Mouse (Mus musculus) liver, postnatal 0 days (tissue): ENCODE measurements around the gene Sike1. TPM values are rescaled to one million over a fixed set of nuclear protein-coding genes. Genes with fewer than 3 reads are reported as not detected.
A peak's percentile ranks its signal among the peaks of the same experiment; 100 is the strongest.

Experiments used
- ATAC-seq: fragments of 200-750 bp; cut with Nextera tagmentation; 2 replicates; pipeline ENCODE4 v1.8.0; 2017; ENCODE audit warnings: mild to moderate bottlenecking, moderate library complexity
- DNase-seq: peaks from one replicate; pipeline ENCODE4 v3.0.0-alpha.2; 2016
- H3K27ac ChIP-seq: fragments of 300-500 bp; sonication (generic); 2 replicates; pipeline ENCODE4 v1.5.1; 2014; ENCODE audit warnings: antibody characterized with exemption, moderate library complexity, mild to moderate bottlenecking, low read depth
- H3K27me3 ChIP-seq: fragments of 300-500 bp; sonication (generic); 2 replicates; pipeline ENCODE4 v1.6.1; 2014; ENCODE audit warnings: low read length, control low read depth, mixed read lengths; ENCODE audit not compliant: insufficient read depth
- H3K36me3 ChIP-seq: fragments of 300-500 bp; sonication (generic); replicated peaks from 2 replicates; pipeline ENCODE4 v1.6.1; 2014; ENCODE audit warnings: mild to moderate bottlenecking, control low read depth, low read length, moderate library complexity, mixed read lengths; ENCODE audit not compliant: insufficient read depth
- H3K4me1 ChIP-seq: fragments of 300-500 bp; sonication (generic); 2 replicates; pipeline ENCODE4 v1.6.1; 2014; ENCODE audit warnings: antibody characterized with exemption, mild to moderate bottlenecking, control low read depth; ENCODE audit not compliant: insufficient read depth
- H3K4me2 ChIP-seq: fragments of 300-500 bp; sonication (generic); 2 replicates; pipeline ENCODE4 v1.6.1; 2014; ENCODE audit warnings: low read depth, mild to moderate bottlenecking, low read length, moderate library complexity, mixed read lengths
- H3K4me3 ChIP-seq: fragments of 300-500 bp; sonication (generic); 2 replicates; pipeline ENCODE4 v1.5.1; 2014; ENCODE audit warnings: low read depth, low read length
- H3K9ac ChIP-seq: fragments of 300-500 bp; sonication (generic); replicated peaks from 2 replicates; pipeline ENCODE4 v1.6.1; 2014; ENCODE audit warnings: mild to moderate bottlenecking, moderate library complexity
- H3K9me3 ChIP-seq: fragments of 300-500 bp; sonication (generic); 2 replicates; pipeline ENCODE4 v1.6.1; 2016; ENCODE audit warnings: mild to moderate bottlenecking, control low read depth, low read length, mixed read lengths
- CTCF ChIP-seq: sonication (generic); IDR thresholded peaks from 2 replicates; pipeline ENCODE4 v1.5.1; 2016; ENCODE audit warnings: antibody characterized with exemption, low read depth
- EP300 ChIP-seq: IDR thresholded peaks from 2 replicates; pipeline ENCODE4 v1.6.1; 2016; ENCODE audit warnings: antibody characterized with exemption, low read depth, mild to moderate bottlenecking
- WGBS: fragments of 180-500 bp; shearing (Covaris S2); extraction: QIAGEN DNeasy Blood & Tissue Kit; methylation state at CpG from one replicate; pipeline ENCODE4 v1.1.7; 2014; ENCODE audit not compliant: insufficient replicate concordance; 5-methylcytosine and 5-hydroxymethylcytosine counted together
- polyA plus RNA-seq: library from polyadenylated mRNA; unstranded; fragments of >200 nt; fragmentation: Nextera tagmentation; extraction: Ambion mirVana; gene quantifications from 2 replicates; pipeline ENCODE4 v1.2.1, GENCODE M21; 2015

The Sike1 gene
- polyA plus RNA-seq, 1 experiment from 2014 or later, result 15.8 TPM

DNA sequence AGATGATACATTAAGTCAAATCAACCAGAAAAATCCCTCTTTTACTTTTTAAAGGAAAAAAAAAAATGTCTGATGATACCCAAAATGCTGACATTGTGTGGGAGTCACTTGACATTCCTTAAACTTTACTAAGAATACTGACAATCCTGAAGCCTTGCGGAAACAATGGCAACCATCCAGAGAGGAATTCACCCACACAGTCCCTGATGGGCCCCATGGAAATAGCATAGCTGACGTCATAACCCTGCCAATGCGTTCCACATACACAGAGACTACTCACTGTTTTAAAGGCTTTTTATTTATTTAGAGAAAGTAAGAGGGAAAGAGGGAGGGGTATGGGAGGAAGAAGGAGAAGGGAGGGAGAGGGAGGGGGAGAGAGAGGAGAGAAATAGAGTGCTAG is 2.6 kb upstream of the Sike1 start:
- Histone ChIP-seq H3K27ac (no peak overlapping the region), H3K36me3 (no peaks in the 10 kb centered on the region), H3K4me2 (no peak overlapping the region), H3K27me3 (no peaks in the 10 kb centered on the region), H3K9me3 (no peaks in the 10 kb centered on the region), H3K4me3 (no peak overlapping the region), H3K4me1 (peaks cover 14% of the 10 kb centered on the region), H3K9ac (no peak overlapping the region)
- TF ChIP-seq CTCF, result no peak
- no peak for TF ChIP-seq EP300
- DNase-seq (no peak), ATAC-seq (no peak)
- 51% methylated on average over 3 of the region's 3 CpGs for WGBS

- H3K27me3 ChIP-seq, result no peaks in the 10 kb centered on the region
- peak overlapping the region; percentile 97 for H3K27ac ChIP-seq
- no peak for ATAC-seq
- H3K4me2 ChIP-seq, result peak overlapping the region; percentile 69
- no peak for DNase-seq
- no peak for TF ChIP-seq CTCF
- no peak for TF ChIP-seq EP300
- 42% methylated on average over 7 of the region's 7 CpGs for WGBS
- H3K9me3 ChIP-seq, result no peaks in the 10 kb centered on the region
- peaks cover 14% of the 10 kb centered on the region for H3K4me1 ChIP-seq
- peaks cover 17% of the 10 kb centered on the region for H3K36me3 ChIP-seq
- peak overlapping the region; percentile 78; the same call in 1 of the 2 replicates for H3K9ac ChIP-seq
- peak overlapping the region; percentile 75 for H3K4me3 ChIP-seq
These were observed 289 bp upstream of the Sike1 start for GRCm38 (mm10) chr3:102995233-102995604.

DNA sequence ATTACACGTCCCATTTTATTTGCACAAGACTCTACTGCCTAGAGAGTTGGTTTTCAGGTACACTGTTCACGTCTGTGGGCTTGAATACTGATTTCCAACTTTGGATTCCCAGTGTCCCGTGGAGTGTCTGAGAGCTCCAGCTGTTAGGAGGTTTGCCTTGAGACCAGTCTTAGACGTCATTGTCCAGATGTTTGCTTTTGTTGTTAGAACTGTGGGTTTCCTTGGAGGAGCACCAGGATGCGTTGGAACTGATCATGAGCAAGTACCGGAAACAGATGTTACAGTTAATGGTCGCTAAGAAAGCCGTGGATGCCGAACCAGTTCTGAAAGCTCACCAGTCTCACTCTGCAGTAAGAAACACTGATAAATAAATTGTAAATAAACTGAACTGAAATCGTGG is 1.5 kb downstream of the Sike1 start:
- peaks cover 30% of the 10 kb centered on the region for H3K36me3 ChIP-seq
- 54% methylated on average over 10 of the region's 10 CpGs for WGBS
- TF ChIP-seq EP300 (no peak), CTCF (no peak)
- H3K9ac ChIP-seq, result no peak overlapping the region
- DNase-seq (no peak), ATAC-seq (no peak)
- H3K4me3 ChIP-seq, result peak overlapping the region; percentile 75; the same call in 1 of the 2 replicates
- peaks cover 14% of the 10 kb centered on the region for H3K4me1 ChIP-seq
- no peaks in the 10 kb centered on the region for H3K9me3 ChIP-seq
- no peak overlapping the region for H3K27ac ChIP-seq
- no peaks in the 10 kb centered on the region for H3K27me3 ChIP-seq
- H3K4me2 ChIP-seq, result peak overlapping the region; percentile 69; the same call in 1 of the 2 replicates

DNA sequence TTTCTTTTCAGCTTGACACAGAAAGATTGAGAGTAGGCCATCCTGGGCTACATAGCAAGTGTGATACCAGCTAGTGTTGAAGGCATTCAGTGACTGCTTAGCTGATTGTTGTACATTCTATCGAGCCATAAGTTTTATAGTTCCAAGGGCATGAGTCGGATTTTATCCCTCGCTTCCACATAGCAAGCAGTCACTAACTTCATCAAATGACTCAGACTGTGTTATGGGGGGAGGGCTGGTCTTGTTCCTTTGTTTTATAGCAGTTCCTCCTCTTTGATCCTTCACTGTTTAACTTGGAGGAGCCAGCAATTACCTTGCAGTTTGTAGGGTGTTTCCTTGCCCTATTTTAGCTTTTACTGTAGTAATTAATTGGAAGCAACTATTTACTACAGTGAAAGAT is 2.1 kb downstream of the Sike1 start:
- Histone ChIP-seq H3K27me3 (no peaks in the 10 kb centered on the region), H3K9me3 (no peaks in the 10 kb centered on the region), H3K4me2 (0 out of 2 replicates have a peak overlapping the region, but pooled peaks have one; percentile 27), H3K27ac (no peak overlapping the region), H3K4me3 (no peak overlapping the region), H3K9ac (no peak overlapping the region), H3K36me3 (peaks cover 35% of the 10 kb centered on the region), H3K4me1 (peaks cover 14% of the 10 kb centered on the region)
- WGBS, result 82% methylated on average over 3 of the region's 3 CpGs
- ATAC-seq (no peak), DNase-seq (no peak)
- TF ChIP-seq CTCF (no peak), EP300 (no peak)

DNA sequence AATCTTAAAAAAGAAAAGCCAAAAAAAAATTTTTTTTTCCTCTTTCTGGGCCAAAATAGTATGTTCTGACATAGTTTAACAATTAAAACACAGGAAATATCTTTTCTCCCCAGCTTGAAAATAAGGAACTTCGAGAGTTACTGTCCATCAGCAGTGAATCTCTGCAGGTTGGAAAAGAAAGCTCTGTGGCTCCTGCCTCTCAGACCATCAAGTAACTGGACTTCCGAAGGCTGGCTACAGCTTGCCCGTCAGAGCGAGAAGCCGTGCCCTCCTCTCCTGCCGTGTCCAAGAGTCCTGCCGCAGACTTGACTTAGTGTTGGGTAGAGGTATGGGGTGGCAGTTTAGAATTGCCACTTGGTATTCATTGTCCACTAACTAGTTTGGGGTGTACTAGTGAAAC is 6.1 kb downstream of the Sike1 start:
- no peak for TF ChIP-seq EP300
- no peak for TF ChIP-seq CTCF
- Histone ChIP-seq H3K27me3 (no peaks in the 10 kb centered on the region), H3K9me3 (no peaks in the 10 kb centered on the region), H3K4me2 (no peak overlapping the region), H3K27ac (no peak overlapping the region), H3K36me3 (peaks cover 41% of the 10 kb centered on the region), H3K4me1 (peaks cover 4% of the 10 kb centered on the region), H3K4me3 (no peak overlapping the region), H3K9ac (no peak overlapping the region)
- 88% methylated on average over 7 of the region's 7 CpGs for WGBS
- no peak for ATAC-seq
- DNase-seq, result no peak

DNA sequence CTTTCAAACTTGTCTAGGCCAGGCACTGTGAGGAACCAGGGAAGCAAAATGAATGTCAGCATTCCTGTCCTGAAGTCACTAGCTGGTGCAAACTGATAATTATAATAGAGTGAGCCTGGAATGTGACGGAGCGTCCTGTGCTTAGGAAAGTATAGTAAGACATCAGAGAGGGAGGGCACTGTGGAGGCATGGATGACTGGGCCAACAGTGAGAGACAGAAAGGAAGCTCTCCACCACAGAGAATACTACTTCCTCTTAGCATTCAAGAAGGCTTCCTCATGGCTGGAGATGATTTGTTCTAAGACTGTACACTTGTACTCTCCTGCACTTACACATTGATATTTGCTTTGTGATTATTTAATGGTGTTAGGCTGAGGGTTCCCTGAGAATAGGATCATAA is 21.8 kb downstream of the Sike1 start:
- 36% methylated on average over 2 of the region's 2 CpGs for WGBS
- DNase-seq, result no peak
- Histone ChIP-seq H3K4me2 (no peak overlapping the region), H3K9me3 (no peaks in the 10 kb centered on the region), H3K27ac (no peak overlapping the region), H3K27me3 (no peaks in the 10 kb centered on the region), H3K4me3 (no peak overlapping the region), H3K4me1 (peaks cover 18% of the 10 kb centered on the region), H3K9ac (no peak overlapping the region), H3K36me3 (no peaks in the 10 kb centered on the region)
- no peak for TF ChIP-seq EP300
- TF ChIP-seq CTCF, result no peak
- no peak for ATAC-seq

- TF ChIP-seq CTCF (no peak), EP300 (no peak)
- H3K4me1 ChIP-seq, result peaks cover 25% of the 10 kb centered on the region
- H3K9me3 ChIP-seq, result no peaks in the 10 kb centered on the region
- 65% methylated on average over 2 of the region's 2 CpGs for WGBS
- DNase-seq (no peak), ATAC-seq (no peak)
- H3K27me3 ChIP-seq, result no peaks in the 10 kb centered on the region
- H3K4me2 ChIP-seq, result peak overlapping the region; percentile 81
- H3K9ac ChIP-seq, result peak overlapping the region; percentile 100
- H3K4me3 ChIP-seq, result peak overlapping the region; percentile 99
- H3K27ac ChIP-seq, result peak overlapping the region; percentile 99
- no peaks in the 10 kb centered on the region for H3K36me3 ChIP-seq
These were observed 24.0 kb downstream of the Sike1 start for GRCm38 (mm10) chr3:103019462-103019861.
